Mouse (Mus musculus) erythroblast, adult 5-6 weeks (primary cell): ENCODE data around the gene Ccn6. TPM values are rescaled to one million over a fixed set of nuclear protein-coding genes. Genes with fewer than 3 reads are reported as not detected.
A peak's percentile ranks its signal among the peaks of the same experiment; 100 is the strongest.
"Not testable (repeated sequence)": the region's sequence is repeated elsewhere in the genome, so short reads cannot be mapped to it uniquely, and the experiment has no call there.

Experiments
- ATAC-seq: replicated peaks from 2 replicates; pipeline ENCODE4 v1.8.0; 2016; ENCODE audit warnings: moderate number of reproducible peaks, mild to moderate bottlenecking, moderate TSS enrichment, inconsistent platforms; ENCODE audit not compliant: poor library complexity, low FRiP score, severe bottlenecking
- total RNA-seq, 2 experiments: library from RNA; stranded (forward) in 1 of 2; stranded (reverse) in 1 of 2; fragments of 150-400 nt in 1 of 2; fragments of 200-764, 138-1000 nt in 1 of 2; gene quantifications; 2 replicates each; pipeline versions ENCODE4 v1.2.3 to v1.2.4; 2015 to 2017; ENCODE audit warnings: low replicate concordance in 2 of 2

Ccn6 gene
- total RNA-seq (2015; ENCODE audit: low replicate concordance) (not detected in 2 replicates), total RNA-seq (2017; ENCODE audit: low replicate concordance) (not detected in 2 replicates)

DNA sequence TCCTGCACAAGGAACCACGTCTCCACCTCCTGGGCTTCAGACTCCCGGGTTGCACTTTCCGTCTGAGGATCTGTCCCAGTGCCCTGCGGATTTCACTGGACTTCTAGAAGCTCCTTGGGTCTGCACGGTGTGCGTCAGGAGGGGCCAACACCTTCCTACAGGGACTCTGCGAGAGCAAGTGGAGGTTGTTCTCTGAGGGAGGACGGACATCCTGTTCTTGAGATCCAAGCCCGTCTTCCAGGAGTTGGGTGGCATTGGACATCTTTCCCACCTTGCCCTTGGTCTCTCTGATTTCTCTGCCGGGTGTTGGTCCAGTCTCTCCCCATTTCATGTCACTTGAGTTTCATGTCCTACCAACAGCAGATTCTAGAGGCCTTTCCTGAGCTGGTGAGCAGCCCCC is at the start of gene Ccn6:
Gene Ccn6, minus strand, starts transcription at position 101 of the 400 bp plus-strand sequence.
- ATAC-seq = no peak

DNA sequence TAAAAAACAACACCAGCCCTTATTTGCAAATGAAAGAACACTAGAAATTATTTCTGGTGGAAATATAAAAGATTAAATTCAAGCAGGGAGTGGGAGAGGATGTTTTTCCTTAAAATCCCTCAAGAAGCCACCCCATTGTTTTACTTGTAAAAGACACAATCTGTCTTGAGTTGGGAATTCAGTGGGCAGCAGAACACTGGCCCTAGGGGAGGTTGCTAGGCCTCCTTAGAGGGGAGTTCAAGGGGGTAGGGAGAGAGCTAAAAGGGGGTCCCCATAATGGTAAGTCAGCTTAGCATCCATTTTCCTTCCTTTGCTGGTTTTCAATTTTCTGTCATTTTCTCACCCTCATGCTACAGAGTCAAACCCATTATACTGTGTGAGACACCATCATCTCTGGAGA is 46.4 kb upstream of the Ccn6 start:
- ATAC-seq = no peak

DNA sequence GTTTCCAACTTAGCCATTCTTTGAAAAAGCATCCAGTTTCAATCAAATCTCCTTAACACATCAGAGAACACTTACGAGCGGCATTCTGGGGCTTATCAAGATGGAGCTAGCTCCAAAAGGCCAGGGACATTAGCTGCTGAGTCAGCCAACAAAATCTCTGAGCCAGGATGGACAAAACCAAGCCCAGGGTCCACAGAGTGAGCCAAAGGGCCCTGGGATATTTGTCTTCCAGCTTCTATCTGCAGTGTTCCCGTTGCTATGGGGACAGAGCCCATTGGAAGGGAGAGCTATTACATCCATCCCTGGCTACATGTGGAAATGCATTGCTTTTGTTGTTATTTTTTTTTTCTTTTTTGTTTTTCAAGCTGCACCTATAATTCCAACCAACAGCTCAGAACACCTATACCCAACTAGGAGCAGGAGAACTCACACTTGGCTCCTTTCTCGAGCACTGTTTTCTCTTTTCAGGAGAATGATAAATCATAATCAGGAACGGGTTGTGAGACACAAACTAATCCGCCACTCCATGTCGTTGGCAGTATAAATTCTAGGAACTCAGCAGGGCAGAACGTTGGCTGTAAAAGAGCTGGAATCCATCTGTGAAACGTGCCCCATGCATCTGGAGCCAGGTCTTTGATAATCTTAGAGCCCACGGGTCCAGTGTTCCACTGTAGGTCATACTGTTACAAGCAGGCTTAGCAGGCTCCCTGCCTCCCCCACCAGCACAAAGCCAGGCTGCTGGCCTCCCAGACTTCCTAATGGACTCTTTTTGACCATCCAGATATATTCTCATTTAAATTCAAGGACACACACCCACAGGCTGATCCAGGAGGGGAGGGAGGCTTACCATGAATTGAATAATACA is 45.8 kb upstream of the Ccn6 start:
- ATAC-seq = no peak

DNA sequence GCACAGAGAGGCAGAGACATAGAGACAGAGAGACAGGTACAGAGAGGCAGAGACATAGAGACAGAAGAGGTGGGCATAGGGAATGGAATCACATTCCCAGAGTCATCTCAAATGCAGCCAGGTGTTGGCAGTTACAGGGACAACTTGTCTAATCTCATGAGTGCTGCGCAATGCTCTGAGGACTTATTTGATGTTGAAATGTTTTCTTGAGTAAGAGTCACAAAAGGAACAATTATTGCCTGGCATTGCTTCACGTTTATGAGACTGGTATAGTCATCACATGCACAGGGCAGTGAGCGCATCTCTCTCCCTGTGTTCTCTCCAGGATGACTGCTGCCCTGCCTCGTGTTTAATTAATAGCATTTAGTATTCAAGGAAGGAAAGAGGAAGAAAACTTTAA is 45.1 kb upstream of the Ccn6 start:
- no peak for ATAC-seq

DNA sequence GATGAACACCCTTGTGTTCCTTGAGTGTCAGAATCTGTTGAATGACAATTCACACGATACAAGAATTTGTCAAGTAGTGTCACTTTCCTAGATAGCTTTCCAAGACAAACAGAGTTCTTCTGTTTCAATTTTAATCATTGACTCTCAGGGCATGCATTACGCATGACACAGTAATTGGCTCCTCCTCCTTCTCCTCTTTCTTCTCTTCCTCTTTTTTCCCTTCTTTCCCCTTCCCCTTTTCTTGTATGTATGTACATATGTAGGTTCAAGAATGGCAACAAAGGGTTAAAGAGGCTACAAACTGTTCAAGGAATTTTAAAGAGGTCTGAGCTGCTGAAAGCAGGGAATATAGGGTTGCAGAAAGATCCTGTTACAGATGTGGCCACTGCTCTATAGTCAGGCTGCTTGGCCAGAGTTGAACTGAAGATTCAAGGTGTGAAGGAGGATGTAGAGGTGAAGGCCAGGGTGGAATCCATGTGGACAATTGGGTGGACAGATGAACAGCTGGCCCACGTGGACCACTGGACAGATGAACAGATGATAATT is 43.8 kb upstream of the Ccn6 start:
- no peak for ATAC-seq

DNA sequence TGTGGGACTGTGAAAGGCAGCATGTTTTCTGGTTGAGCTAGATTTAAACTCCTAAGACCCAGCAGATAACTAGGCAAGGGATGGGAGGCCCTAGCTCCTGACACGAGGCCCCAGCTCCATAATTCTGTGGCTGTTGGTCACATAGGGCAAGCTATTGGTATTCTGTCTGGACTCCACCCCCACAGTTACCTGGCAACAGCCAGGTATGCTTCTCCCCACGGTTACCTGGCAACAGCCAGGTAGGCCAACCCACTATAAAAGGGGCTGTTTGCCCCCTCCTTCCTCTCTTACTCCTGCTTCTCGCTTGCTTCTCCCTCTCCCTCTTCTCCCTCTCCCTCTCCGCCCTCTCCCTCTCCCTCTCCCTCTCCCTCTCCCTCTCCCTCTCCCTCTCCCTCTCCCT is 38.9 kb upstream of the Ccn6 start:
- no peak for ATAC-seq

DNA sequence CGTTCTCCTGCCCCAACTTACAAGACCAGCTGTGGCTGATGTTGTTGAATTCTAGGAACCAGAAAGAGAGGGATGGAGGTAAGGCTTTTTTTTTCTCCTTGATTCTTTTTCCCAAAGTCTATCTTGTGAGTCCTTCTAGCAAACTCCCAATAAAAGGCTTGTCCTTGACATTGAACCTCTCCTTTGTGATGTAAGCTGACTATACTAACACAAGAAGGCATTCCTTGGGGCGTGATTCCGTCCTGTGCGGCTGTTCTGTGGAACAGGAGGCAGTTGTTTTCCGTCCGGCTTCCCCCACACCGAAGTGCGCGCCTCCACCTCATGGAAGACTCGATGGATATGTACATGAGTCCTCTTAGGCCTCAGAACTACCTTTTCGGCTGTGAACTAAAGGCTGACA is 34.6 kb upstream of the Ccn6 start:
- ATAC-seq = not testable (repeated sequence)

DNA sequence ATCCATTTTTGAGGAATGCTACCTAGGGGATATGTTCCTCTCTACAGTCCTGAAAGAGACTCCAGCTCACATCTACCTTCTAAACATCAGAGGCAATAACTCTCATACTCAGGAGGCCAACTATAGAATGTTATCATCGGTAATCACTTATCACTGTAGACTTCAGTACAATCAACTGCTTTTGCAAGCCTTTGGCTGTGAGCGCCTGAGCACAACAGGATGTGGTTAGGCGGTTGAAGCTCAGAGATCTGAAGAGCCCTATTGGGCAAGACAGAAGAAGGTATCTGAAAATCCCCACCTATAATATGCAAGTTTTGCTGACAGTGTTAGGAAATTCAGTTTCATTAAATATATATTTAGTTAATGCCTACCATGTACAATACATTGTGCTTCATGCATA is 29.1 kb upstream of the Ccn6 start:
- ATAC-seq = no peak

DNA sequence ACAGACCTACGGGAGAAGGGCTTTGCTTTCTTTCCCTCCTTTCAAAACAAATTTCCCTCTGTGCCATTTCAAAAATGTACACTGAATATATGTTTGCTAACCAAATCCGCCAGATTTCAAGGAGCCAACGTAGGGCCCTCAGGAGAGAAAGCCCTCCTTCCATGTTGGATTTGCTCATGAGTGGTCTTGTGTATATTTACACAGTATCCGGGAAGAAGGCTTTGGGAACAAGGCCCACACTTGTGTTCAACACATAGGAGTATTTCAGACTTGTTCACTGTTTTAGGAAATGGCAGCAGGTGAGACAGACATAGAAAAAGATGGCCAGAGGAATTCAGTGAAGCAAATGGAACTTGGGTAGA is 21.9 kb upstream of the Ccn6 start:
- no peak for ATAC-seq

DNA sequence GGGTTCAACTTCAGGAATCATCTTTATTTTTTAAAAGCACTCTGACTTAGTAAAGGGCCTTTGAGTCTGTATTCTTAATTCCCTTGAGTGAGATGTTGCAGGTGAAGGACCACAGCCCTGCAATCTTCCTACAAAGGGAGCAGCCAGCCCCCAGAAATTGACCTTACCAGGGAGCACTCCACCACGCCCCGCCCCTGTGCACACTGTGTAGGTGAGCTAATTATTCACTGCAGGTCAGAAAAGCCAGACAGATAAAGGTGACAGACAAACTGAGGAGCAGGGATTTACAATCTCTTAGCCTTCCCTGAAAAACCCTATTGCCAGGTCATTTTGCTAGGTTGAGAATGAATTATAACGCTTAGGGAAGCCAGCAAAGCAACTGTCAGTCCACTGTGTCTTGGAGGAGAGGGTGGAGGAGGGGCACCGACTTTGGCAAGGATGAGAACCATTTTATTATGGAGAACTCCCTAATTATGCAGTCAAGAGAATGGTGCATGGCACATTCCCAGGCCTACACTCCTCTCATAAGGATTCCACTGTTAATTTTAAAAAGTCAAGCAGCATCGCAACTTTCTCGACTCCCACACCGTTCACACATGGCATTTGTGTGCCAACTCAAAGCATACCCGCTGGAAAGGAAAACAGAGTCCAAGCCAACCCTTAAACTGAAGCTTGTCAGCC is 21.4 kb upstream of the Ccn6 start:
- ATAC-seq = no peak

DNA sequence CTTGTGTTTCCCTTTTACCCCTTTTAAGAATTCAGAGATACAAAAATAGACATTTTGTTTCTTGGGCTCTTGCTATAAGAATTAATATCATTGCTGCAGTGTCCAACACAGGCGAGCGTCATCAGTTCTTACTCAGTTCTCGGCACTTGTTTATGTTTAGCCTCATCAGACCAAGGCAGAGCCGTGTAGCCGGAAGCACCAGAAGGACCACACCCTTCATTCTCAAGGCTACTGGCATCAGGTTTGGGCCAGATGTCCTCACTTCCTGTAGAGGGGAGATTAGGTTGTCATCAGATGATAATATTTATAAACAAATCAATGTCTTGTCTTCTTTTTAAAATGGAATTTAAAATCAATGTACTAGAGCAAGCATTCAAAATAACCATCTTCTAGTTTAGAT is 13.4 kb upstream of the Ccn6 start:
- no peak for ATAC-seq

DNA sequence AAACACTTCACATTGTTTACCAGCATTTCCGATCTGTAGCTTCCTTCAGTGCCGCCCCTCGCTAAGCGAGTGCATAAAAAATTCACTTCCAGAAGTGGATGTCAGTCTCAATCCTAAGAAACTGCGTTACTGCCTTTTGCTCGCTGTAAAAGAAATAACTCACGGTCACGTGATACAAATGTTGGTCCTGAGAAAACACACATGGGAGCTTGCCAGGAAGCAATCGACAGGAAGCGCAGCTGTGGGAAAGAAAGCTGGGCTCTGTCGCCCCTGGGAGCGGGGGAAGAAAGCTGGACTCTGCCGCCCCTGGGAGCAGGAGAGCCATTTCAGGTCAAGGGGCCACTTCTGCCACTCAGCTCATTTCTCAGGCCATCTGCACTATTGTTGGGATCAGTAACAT is 9.5 kb upstream of the Ccn6 start:
- no peak for ATAC-seq

DNA sequence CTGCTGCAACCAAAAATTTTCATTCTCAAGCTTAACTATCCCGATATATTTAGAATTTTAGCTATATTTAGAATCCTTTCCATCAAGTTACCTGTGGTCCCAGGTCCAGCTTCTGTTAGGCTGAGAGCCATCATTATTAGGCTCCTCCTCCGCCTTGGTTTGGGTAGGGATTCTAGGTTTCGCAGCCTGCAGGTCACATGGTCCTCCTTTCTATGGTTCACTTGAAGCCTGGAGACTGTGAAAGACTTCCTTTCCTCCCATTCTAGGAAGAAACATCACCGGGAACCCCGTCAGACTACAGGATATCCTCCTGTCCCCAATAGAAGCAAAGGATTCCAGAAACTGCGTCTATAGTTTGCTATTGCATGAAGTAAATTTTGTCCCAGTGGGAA is 8.9 kb upstream of the Ccn6 start:
- ATAC-seq = no peak

DNA sequence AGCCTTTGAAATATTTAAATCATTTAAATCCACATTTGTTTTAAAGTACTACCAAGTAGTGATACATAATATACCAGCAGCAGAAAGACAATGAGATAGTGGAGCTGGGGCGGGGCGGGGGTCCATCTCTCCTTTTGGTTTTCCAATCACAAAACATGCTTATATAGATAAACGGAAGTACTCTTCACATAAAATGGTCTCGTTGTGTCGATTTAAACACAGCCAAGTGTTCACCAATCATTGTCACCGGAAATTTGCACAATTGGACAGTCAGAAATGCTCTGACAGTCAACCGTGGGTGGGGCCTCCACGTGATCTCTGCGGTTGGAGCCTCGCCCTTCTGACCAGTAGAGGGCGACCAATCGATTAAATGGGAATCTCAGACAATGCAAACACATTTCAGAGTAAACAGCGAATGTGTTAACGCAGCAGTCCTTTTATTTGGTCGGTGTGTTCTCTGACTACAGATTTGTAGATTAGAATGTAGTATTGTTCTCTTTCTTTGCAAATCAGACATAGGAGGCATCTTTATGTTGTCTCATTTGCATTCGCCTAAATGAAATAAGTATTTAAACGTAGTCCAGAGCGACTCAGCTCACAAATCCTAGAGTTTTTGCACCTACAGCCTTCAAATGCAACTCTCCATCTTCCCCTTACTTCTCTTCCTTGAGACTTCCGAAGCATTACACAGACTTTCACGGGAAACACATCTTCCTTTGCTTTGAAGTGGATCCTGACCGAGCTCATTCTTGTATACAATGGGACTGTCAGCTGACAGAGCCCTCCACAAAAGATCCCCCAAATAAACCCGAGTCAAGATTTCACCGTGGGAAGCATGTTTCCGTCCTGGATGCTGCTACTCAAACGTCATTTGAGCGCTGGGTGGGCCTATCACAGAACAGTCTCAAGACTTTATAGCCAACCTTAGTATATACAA is 8.3 kb upstream of the Ccn6 start:
- ATAC-seq = peak; percentile 67

DNA sequence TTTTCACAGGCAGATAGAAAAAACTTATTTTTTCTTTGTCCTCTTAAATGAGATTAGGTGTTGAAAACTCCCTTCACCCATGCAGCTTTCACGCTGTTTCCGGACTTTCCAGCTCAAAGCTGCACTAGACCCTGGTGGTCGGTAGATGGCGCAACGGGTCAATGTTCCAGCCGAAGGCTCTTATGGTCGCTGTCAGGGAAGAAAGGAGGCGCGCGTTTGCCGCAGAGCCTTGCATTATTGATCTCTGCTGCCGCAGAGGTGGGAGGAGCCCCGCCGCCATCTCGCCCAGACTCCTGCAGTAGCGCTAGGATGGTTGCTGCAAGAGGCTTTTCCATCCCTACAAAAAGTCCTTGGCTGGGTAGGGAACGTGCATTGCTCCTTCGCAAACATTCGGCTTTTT is 7.5 kb upstream of the Ccn6 start:
- peak; percentile 83 for ATAC-seq

DNA sequence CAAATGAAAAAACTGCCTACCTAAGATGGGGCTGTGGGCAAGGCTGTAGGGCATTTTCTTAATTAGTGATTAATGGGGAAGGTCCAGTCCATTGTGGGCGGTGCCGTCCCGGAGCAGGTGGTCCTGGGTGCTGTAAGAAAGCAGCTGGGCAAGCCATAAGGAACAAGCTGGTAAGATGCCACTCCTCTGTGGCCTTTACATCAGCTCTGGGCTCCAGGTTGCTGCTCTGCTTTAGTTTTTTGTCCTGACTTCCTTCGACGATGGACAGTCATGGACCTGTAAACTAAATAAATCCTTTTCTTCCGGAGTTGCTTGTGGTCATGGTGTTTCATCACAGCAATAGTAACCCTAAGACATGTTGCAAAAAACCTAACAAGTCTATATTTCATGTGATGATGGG is 7.1 kb upstream of the Ccn6 start:
- no peak for ATAC-seq

DNA sequence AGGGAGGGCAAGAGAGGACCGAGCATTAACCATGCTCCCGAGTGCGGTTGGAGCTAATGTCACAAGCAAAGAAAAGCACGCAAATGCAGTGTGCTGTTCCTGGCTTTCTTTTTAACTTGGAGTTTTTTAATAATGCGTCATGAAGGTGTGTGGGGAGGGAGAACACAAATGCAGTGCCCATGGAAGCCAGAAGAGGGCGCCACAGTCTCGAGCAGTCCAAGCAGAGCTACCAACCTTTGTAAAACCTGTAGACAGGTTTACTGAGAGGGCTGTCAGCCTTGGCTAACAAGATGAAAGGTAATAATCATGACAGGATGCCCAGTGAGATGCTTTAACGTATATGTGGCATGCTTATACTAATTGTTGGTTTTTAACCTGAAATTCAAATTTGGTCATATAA is 6.6 kb upstream of the Ccn6 start:
- no peak for ATAC-seq

DNA sequence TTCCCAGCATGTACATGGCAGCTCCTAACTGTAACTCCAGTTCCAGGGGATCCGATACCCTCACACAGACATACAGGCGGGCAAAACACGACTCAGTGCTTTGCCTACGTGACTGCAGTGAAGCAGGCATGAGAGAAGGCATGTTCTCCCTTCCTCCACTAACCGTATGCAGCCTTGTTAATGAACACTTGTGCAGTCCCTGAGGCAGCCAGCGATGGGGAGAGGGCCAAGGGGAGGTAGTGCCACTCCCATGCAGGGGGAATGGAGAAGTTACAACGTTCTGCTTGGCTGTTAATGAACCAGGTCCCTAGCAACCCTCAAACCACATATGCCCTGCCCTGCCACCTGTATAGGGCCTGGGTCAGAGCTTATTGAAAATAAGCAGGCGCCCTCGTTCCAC is 6.0 kb upstream of the Ccn6 start:
- no peak for ATAC-seq

DNA sequence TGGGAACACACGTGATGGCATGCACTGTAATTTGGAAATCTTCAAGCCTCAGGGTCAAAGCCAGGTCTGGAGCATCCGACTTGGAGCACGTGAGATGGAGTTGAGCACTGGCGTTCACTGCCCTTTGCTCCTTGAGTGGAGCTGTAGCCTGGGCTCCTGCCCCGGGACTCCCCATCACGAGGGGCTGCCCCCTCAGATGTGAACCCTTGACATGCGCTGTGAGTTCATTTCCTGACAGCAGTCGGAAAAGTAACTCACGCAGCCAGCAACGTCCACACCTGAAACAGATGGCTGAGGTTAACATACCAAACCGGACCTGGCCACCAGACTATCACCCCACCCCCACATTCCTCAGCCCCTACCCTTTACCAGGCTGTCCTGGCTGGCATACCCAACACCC is 4.0 kb upstream of the Ccn6 start:
- no peak for ATAC-seq

DNA sequence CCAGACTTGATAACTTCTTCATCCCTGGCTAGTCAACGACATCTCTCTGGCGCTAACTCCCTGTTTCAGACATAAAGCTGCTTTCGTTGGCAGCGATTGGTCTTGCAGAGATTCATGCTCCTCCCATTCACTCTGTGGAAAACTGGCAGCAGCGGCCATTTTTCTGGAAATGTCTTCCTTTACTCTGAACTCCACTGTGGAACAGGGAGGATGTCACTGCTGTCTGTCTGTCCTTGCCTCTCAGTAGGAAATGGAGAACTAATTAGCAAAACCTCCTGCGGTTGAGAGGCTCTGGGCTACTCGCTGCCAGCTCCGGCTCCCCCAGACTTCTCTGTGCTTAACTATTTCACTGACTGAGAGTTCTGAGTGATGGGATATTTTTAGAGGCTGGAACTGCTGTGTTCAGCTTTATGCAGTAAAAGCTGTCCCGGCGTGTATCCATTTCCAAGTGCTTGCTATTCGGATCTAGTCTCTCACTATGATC is 2.1 kb upstream of the Ccn6 start:
- ATAC-seq = no peak
